Mouse (Mus musculus) gastrocnemius, postnatal 14 days (tissue): ENCODE data around the gene Wnt3. TPM values are rescaled to one million over a fixed set of nuclear protein-coding genes. Genes with fewer than 3 reads are reported as not detected.

Source experiments
- DNase-seq: peaks from one replicate; pipeline ENCODE4 v3.0.0; 2021; ENCODE audit warnings: mixed read lengths
- intact Hi-C: fragments of 180-260 bp; cut with DNase I; formaldehyde crosslinking; loops from one replicate; pipeline ENCODE4 v1.15.1; 2025; ENCODE audit warnings: low total_unique reads
- total RNA-seq, 2 experiments: library from RNA; stranded (reverse); gene quantifications; 2 replicates each; pipeline ENCODE4 v1.2.3; 2021

Gene Wnt3
- total RNA-seq, 2 experiments from 2014 or later = 0.18 TPM; not detected in 1

- DNase-seq = no peak
- intact Hi-C loops = no loop called here
Measured at GRCm38 (mm10) chr11:103829956-103830355, 56.0 kb downstream of the Wnt3 start.

DNA sequence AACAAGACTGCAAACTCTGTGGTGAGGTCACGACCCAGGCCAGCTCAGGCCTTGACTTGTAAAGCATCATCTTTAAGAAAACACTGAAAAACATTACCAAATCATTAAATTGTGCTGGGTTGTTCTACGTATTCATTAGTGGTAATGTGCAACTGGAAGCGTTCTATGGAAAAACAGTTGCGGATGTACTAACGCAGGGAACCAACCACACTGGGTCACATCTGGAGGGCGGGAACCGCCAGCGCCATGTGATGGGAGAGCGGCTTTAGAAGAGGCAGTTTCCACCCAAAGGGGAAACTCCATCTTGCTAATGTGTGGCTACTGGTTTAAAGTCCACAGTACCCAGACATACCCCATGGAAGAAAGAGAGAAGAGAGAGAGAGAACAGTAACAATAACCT is 56.5 kb downstream of the Wnt3 start:
- DNase-seq = no peak
- intact Hi-C loops = no loop called here

DNA sequence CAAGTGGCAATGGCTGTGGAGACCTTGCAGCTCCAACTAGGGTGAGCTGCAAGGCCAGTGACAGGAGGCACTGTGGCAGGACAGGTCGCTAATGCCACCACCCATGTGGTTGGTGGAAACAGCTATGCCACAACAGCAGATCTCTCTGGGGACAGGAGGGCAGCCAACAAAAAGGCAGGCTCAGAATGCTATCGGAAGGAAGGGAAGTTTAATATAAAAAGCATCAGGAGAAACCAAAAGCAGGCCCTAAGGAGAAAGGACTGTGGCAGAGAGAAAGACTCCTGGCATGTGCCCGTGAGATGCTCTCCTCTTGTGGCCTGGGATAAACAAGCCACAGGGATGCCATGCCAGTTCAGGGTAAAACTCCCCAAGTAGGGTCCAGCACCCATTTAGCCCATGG is 57.8 kb downstream of the Wnt3 start:
- DNase-seq = no peak
- intact Hi-C loops = no loop called here

GRCm38 (mm10) chr11:103832331-103832730 is 58.4 kb downstream of the Wnt3 start:
- intact Hi-C loops = no loop called here
- DNase-seq = no peak

GRCm38 (mm10) chr11:103838955-103839354 is 65.0 kb downstream of the Wnt3 start:
- intact Hi-C loops = no loop called here
- no peak for DNase-seq

- DNase-seq = no peak
- intact Hi-C loops = no loop called here
Measured at GRCm38 (mm10) chr11:103840834-103841233, 66.9 kb downstream of the Wnt3 start.

DNA sequence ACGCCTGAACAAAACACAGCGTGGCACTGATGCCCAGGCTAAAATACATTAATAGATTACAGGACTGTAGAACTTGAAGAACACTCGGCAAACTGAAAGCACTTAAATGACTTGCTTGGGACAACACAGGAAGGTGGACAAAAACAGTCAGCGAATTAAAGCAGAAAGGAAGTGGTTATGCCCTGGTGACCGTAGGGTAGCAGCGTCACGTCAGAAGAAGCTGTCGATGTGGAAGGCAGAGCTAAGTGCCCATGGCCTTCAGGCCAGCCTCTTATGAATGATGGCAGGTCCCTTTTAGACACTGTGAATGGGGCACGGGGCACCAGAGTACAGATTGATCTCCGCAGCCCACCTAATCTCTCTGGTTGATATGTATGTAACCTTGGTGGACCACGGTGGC is 74.3 kb downstream of the Wnt3 start:
- intact Hi-C loops = no loop called here
- no peak for DNase-seq

GRCm38 (mm10) chr11:103852590-103853283 is 78.8 kb downstream of the Wnt3 start:
- intact Hi-C loops = no loop called here

DNA sequence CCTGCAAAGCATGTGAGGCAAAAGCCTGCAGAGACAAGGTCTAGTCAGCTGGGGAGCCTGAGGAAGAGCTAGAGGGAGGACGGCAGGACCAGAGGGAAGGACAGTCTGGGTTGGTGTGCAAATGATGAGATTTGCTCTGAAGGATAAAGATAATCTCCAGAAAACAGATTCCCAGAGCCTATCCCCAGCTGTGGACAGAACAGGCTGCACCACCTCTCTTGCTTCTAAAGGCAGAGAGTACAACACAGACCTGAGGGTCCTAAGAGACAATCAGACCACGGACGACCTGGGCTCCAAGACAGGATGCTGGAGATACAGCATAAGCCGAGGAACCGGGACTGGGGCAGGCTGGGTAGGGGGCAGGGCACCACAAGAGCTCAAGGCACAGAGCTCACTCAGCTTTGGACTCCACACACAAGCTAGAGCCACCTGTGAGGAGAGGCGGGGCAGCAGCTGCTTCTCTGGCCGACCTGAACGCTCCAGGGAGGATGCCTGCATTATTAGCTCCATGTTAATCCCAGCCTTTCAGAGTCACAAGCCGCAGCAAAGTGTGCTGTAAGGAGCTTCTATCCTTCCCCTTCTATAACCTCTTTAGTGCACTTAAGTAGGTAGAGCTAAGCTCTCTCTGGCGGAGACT is 79.5 kb downstream of the Wnt3 start:
- intact Hi-C loops = no loop called here
- DNase-seq = no peak

More at GRCm38 (mm10) chr11:103852590-103853283, 78.8 kb downstream of the Wnt3 start:
- no peak for DNase-seq

- DNase-seq = no peak
- intact Hi-C loops = no loop called here
Measured at GRCm38 (mm10) chr11:103854294-103854693, 80.3 kb downstream of the Wnt3 start.

DNA sequence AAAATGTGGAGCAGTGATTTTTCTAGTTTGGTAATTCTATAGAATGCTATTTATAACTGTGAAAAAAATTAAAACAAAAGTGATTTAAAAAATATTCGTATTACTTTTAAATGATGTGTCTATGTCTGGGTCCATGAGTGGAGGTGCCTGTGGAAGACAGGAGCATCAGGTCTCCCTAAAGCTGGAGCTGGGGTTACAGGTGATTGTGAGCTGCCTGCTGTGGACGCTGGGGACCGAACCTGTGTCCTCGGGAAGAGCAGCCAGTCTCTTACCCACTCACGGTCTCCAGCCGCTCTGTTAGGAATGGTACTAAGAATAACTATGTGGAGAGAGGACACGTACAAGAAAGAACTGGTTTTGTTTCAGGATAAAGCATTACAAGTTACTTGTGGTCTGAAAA is 82.7 kb downstream of the Wnt3 start:
- intact Hi-C loops = no loop called here
- DNase-seq = no peak

DNA sequence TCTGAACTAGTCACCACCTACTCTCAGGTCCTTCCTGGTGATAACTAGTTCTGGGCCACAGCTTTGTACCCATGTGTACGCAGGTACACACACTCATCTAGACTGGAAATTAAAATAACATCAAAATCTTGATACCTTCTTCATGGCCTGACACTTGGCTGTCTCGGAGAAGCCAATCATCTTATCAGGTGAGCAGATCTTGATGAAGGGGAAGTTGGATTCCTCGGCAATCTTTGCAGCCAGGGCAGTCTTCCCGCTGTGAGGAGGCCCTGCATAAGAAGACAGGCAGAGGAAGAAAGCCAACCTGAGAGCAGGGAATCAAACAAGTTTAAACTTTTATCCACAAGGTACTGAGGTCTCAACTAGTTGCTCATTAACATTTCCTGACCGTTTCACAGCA is 84.8 kb downstream of the Wnt3 start:
- no peak for DNase-seq
- intact Hi-C loops = no loop called here

- intact Hi-C loops = no loop called here
Measured at GRCm38 (mm10) chr11:103859933-103860610, 86.1 kb downstream of the Wnt3 start.

GRCm38 (mm10) chr11:103862951-103863350 is 89.0 kb downstream of the Wnt3 start:
- DNase-seq = no peak
- intact Hi-C loops = no loop called here

More at GRCm38 (mm10) chr11:103859933-103860610, 86.1 kb downstream of the Wnt3 start:
- no peak for DNase-seq

DNA sequence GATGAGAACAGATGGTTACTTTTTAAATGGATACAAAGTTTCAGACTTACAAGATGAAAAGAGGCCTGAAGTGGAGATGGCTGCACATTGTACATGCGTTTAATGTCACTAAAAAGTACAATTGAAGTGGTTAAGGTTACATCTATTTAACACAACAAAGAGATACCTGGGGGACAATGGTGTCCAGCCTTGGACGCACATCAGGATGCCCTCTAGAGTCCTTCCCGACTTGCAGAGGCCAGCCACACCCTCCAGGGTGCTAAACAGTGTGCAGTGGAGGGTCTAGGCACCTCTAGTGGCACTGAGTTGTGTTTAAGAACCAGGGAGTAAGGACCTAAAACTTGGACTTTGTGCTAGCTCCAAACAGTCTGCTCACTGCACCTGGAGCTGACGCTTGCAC is 90.5 kb downstream of the Wnt3 start:
- DNase-seq = no peak
- intact Hi-C loops = no loop called here

DNA sequence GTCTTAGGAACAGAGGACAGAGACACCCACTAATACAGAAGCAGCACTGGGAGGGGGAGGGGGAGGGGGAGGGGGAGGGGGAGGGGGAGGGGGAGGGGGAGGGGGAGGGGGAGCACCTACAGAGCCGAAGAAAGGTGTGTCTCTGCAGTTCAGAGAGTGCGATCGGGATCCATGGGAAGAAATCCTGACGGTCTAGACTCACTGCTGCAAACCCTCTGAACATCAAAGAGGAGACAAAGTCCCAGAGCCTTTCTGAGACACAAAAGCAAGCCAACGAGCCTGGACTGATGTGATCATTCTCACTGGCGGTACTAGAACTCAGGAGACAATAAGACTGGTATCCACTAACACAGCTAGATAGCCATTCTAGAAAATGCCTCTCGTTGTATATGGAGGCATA is 91.4 kb downstream of the Wnt3 start:
- intact Hi-C loops = no loop called here
- DNase-seq = no peak

Other genes starting within 250 kb of the Wnt3 start
- gene Gm884, start 153.0 kb upstream of the Wnt3 start, total RNA-seq = not detected
- not detected for gene Lyzl6, start 135.3 kb upstream of the Wnt3 start, total RNA-seq
- not detected for gene Rprml, start 124.6 kb upstream of the Wnt3 start, total RNA-seq
- 10 to 100 TPM; 40.0 to 43.5 TPM for gene Gosr2, start 76.3 kb upstream of the Wnt3 start, total RNA-seq
- gene Wnt9b, start 24.3 kb upstream of the Wnt3 start, total RNA-seq = under 1 TPM in 1 of 2 experiments, not detected in 1; 0.09 TPM
- 10 to 100 TPM; 14.7 to 15.6 TPM for gene Nsf, start 179.9 kb downstream of the Wnt3 start, total RNA-seq
- 10 to 100 TPM; 14.7 to 20.8 TPM for gene Arf2, start 192.6 kb downstream of the Wnt3 start, total RNA-seq